Mouse (Mus musculus): ENCODE data around the gene Dapp1. TPM values are rescaled to one million over a fixed set of nuclear protein-coding genes. Genes with fewer than 3 reads are reported as not detected.

The Dapp1 gene
- polyA plus RNA-seq, 1 experiment: 0.16 TPM

- no peak overlapping the region for H3K4me3 ChIP-seq
- no peaks in the 10 kb centered on the region for H3K36me3 ChIP-seq (ENCODE audit: control insufficient read depth, insufficient read depth)
- H3K4me2 ChIP-seq (ENCODE audit: low read depth): no peak overlapping the region
- TF ChIP-seq TCF3 (IDR thresholded peaks at IDR 0.05; ENCODE audit: insufficient read length, low read depth) (no peak), SRF (IDR thresholded peaks at IDR 0.05; ENCODE audit: control insufficient read depth, insufficient read length, low read depth) (no peak), POLR2AphosphoS2 (IDR thresholded peaks at IDR 0.05; ENCODE audit: insufficient read length, low read depth) (no peak), MAX (IDR thresholded peaks at IDR 0.05; ENCODE audit: low read depth) (no peak), USF1 (IDR thresholded peaks at IDR 0.05; ENCODE audit: low read depth) (no peak), MYOD1 (IDR thresholded peaks at IDR 0.05; ENCODE audit: control insufficient read depth in 1 of 3, insufficient read length in 2 of 3, low read depth in 2 of 3) (no peak), POLR2A (IDR thresholded peaks at IDR 0.05; ENCODE audit: insufficient read length, low read depth) (no peak), TCF12 (IDR thresholded peaks at IDR 0.05; ENCODE audit: insufficient read depth, poor library complexity, severe bottlenecking) (no peak), MYOG (IDR thresholded peaks at IDR 0.05; ENCODE audit: control insufficient read depth in 1 of 3, insufficient read depth in 1 of 3, insufficient read length in 2 of 3, low read depth in 2 of 3) (no peak), E2F4 (IDR thresholded peaks at IDR 0.05; ENCODE audit: insufficient read depth) (no peak), CEBPB (IDR thresholded peaks at IDR 0.05; ENCODE audit: insufficient read depth, poor library complexity, severe bottlenecking) (no peak), REST (IDR thresholded peaks at IDR 0.05; ENCODE audit: insufficient read depth, insufficient read length) (no peak)
- H3K27me3 ChIP-seq (ENCODE audit: control insufficient read depth, insufficient read depth, insufficient read length): no peaks in the 10 kb centered on the region
- no peaks in the 10 kb centered on the region for H3K79me2 ChIP-seq (ENCODE audit: control insufficient read depth, insufficient read depth)
- H3ac ChIP-seq (ENCODE audit: control insufficient read depth, insufficient read length): no peak overlapping the region
Observed at GRCm38 (mm10) chr3:137946827-137947226, 34.5 kb downstream of the Dapp1 start.

GRCm38 (mm10) chr3:137943737-137944154 is 37.6 kb downstream of the Dapp1 start:
- TF ChIP-seq TCF12 (IDR thresholded peaks at IDR 0.05; ENCODE audit: insufficient read depth, poor library complexity, severe bottlenecking): no peak
- no peak for TF ChIP-seq MAX (IDR thresholded peaks at IDR 0.05; ENCODE audit: low read depth)
- TF ChIP-seq POLR2A (IDR thresholded peaks at IDR 0.05; ENCODE audit: insufficient read length, low read depth): no peak
- TF ChIP-seq POLR2AphosphoS2 (IDR thresholded peaks at IDR 0.05; ENCODE audit: insufficient read length, low read depth): no peak
- no peak for TF ChIP-seq SRF (IDR thresholded peaks at IDR 0.05; ENCODE audit: control insufficient read depth, insufficient read length, low read depth)
- TF ChIP-seq CEBPB (IDR thresholded peaks at IDR 0.05; ENCODE audit: insufficient read depth, poor library complexity, severe bottlenecking): no peak
- no peak for TF ChIP-seq TCF3 (IDR thresholded peaks at IDR 0.05; ENCODE audit: insufficient read length, low read depth)
- TF ChIP-seq USF1 (IDR thresholded peaks at IDR 0.05; ENCODE audit: low read depth): no peak
- TF ChIP-seq MYOD1 (IDR thresholded peaks at IDR 0.05; ENCODE audit: control insufficient read depth in 1 of 3, insufficient read length in 2 of 3, low read depth in 2 of 3): no peak
- no peak for TF ChIP-seq MYOG (IDR thresholded peaks at IDR 0.05; ENCODE audit: control insufficient read depth in 1 of 3, insufficient read depth in 1 of 3, insufficient read length in 2 of 3, low read depth in 2 of 3)
- TF ChIP-seq REST (IDR thresholded peaks at IDR 0.05; ENCODE audit: insufficient read depth, insufficient read length): no peak
- no peak overlapping the region for H3ac ChIP-seq (ENCODE audit: control insufficient read depth, insufficient read length)
- H3K36me3 ChIP-seq (ENCODE audit: control insufficient read depth, insufficient read depth): no peaks in the 10 kb centered on the region
- no peaks in the 10 kb centered on the region for H3K27me3 ChIP-seq (ENCODE audit: control insufficient read depth, insufficient read depth, insufficient read length)
- H3K4me3 ChIP-seq: no peak overlapping the region
- H3K79me2 ChIP-seq (ENCODE audit: control insufficient read depth, insufficient read depth): no peaks in the 10 kb centered on the region
- no peak overlapping the region for H3K4me2 ChIP-seq (ENCODE audit: low read depth)

- Histone ChIP-seq H3K79me2 (ENCODE audit: control insufficient read depth, insufficient read depth) (no peaks in the 10 kb centered on the region), H3K4me3 (no peak overlapping the region), H3K27me3 (ENCODE audit: control insufficient read depth, insufficient read depth, insufficient read length) (no peaks in the 10 kb centered on the region), H3K36me3 (ENCODE audit: control insufficient read depth, insufficient read depth) (no peaks in the 10 kb centered on the region), H3ac (ENCODE audit: control insufficient read depth, insufficient read length) (no peak overlapping the region), H3K4me2 (ENCODE audit: low read depth) (no peak overlapping the region)
- TF ChIP-seq MAX (IDR thresholded peaks at IDR 0.05; ENCODE audit: low read depth) (no peak), E2F4 (IDR thresholded peaks at IDR 0.05; ENCODE audit: insufficient read depth) (no peak), SRF (IDR thresholded peaks at IDR 0.05; ENCODE audit: control insufficient read depth, insufficient read length, low read depth) (no peak), MYOG (IDR thresholded peaks at IDR 0.05; ENCODE audit: control insufficient read depth in 1 of 3, insufficient read depth in 1 of 3, insufficient read length in 2 of 3, low read depth in 2 of 3) (no peak), CEBPB (IDR thresholded peaks at IDR 0.05; ENCODE audit: insufficient read depth, poor library complexity, severe bottlenecking) (no peak), POLR2A (IDR thresholded peaks at IDR 0.05; ENCODE audit: insufficient read length, low read depth) (no peak)
Observed at GRCm38 (mm10) chr3:137942098-137942622, 39.2 kb downstream of the Dapp1 start.

GRCm38 (mm10) chr3:137941555-137941954 is 39.8 kb downstream of the Dapp1 start:
- Histone ChIP-seq H3K36me3 (ENCODE audit: control insufficient read depth, insufficient read depth) (no peaks in the 10 kb centered on the region), H3K4me2 (ENCODE audit: low read depth) (no peak overlapping the region), H3ac (ENCODE audit: control insufficient read depth, insufficient read length) (no peak overlapping the region), H3K27me3 (ENCODE audit: control insufficient read depth, insufficient read depth, insufficient read length) (no peaks in the 10 kb centered on the region), H3K4me3 (no peak overlapping the region), H3K79me2 (ENCODE audit: control insufficient read depth, insufficient read depth) (no peaks in the 10 kb centered on the region)
- TF ChIP-seq CEBPB (IDR thresholded peaks at IDR 0.05; ENCODE audit: insufficient read depth, poor library complexity, severe bottlenecking): no peak
- no peak for TF ChIP-seq POLR2A (IDR thresholded peaks at IDR 0.05; ENCODE audit: insufficient read length, low read depth)
- TF ChIP-seq POLR2AphosphoS2 (IDR thresholded peaks at IDR 0.05; ENCODE audit: insufficient read length, low read depth): no peak
- no peak for TF ChIP-seq E2F4 (IDR thresholded peaks at IDR 0.05; ENCODE audit: insufficient read depth)
- TF ChIP-seq MYOD1 (IDR thresholded peaks at IDR 0.05; ENCODE audit: control insufficient read depth in 1 of 3, insufficient read length in 2 of 3, low read depth in 2 of 3): no peak
- no peak for TF ChIP-seq MAX (IDR thresholded peaks at IDR 0.05; ENCODE audit: low read depth)
- no peak for TF ChIP-seq MYOG (IDR thresholded peaks at IDR 0.05; ENCODE audit: control insufficient read depth in 1 of 3, insufficient read depth in 1 of 3, insufficient read length in 2 of 3, low read depth in 2 of 3)
- TF ChIP-seq USF1 (IDR thresholded peaks at IDR 0.05; ENCODE audit: low read depth): no peak
- TF ChIP-seq TCF12 (IDR thresholded peaks at IDR 0.05; ENCODE audit: insufficient read depth, poor library complexity, severe bottlenecking): no peak

- Histone ChIP-seq H3K36me3 (ENCODE audit: control insufficient read depth, insufficient read depth) (no peaks in the 10 kb centered on the region), H3K4me3 (no peak overlapping the region), H3ac (ENCODE audit: control insufficient read depth, insufficient read length) (no peak overlapping the region), H3K4me2 (ENCODE audit: low read depth) (no peak overlapping the region), H3K79me2 (ENCODE audit: control insufficient read depth, insufficient read depth) (no peaks in the 10 kb centered on the region), H3K27me3 (ENCODE audit: control insufficient read depth, insufficient read depth, insufficient read length) (no peaks in the 10 kb centered on the region)
- TF ChIP-seq SRF (IDR thresholded peaks at IDR 0.05; ENCODE audit: control insufficient read depth, insufficient read length, low read depth) (no peak), REST (IDR thresholded peaks at IDR 0.05; ENCODE audit: insufficient read depth, insufficient read length) (no peak), MAX (IDR thresholded peaks at IDR 0.05; ENCODE audit: low read depth) (no peak), MYOD1 (IDR thresholded peaks at IDR 0.05; ENCODE audit: control insufficient read depth in 1 of 3, insufficient read length in 2 of 3, low read depth in 2 of 3) (no peak), POLR2AphosphoS2 (IDR thresholded peaks at IDR 0.05; ENCODE audit: insufficient read length, low read depth) (no peak), TCF12 (IDR thresholded peaks at IDR 0.05; ENCODE audit: insufficient read depth, poor library complexity, severe bottlenecking) (no peak), TCF3 (IDR thresholded peaks at IDR 0.05; ENCODE audit: insufficient read length, low read depth) (no peak), POLR2A (IDR thresholded peaks at IDR 0.05; ENCODE audit: insufficient read length, low read depth) (no peak), CEBPB (IDR thresholded peaks at IDR 0.05; ENCODE audit: insufficient read depth, poor library complexity, severe bottlenecking) (no peak), MYOG (IDR thresholded peaks at IDR 0.05; ENCODE audit: control insufficient read depth in 1 of 3, insufficient read depth in 1 of 3, insufficient read length in 2 of 3, low read depth in 2 of 3) (no peak), USF1 (IDR thresholded peaks at IDR 0.05; ENCODE audit: low read depth) (no peak), E2F4 (IDR thresholded peaks at IDR 0.05; ENCODE audit: insufficient read depth) (no peak)
Observed at GRCm38 (mm10) chr3:137940757-137941156, 40.6 kb downstream of the Dapp1 start.

Measured in myocyte (in vitro differentiated cells).